Mouse (Mus musculus) liver, adult 2 months (tissue): ENCODE data around the gene Dip2c. TPM values are rescaled to one million over a fixed set of nuclear protein-coding genes. Genes with fewer than 3 reads are reported as not detected.

Experiments
- DNase-seq: peaks from one replicate; pipeline ENCODE4 v3.0.0-alpha.2; 2011; ENCODE audit warnings: low read depth, low spot score; ENCODE audit errors: extremely low read depth
- H3K27ac ChIP-seq: fragments of 200-500 bp; replicated peaks from 2 replicates; pipeline ENCODE4 v1.5.1; 2012; ENCODE audit warnings: low read depth, mild to moderate bottlenecking, control low read depth, inconsistent platforms, low read length; ENCODE audit not compliant: insufficient read depth
- H3K27me3 ChIP-seq: fragments of 200-500 bp; 2 replicates; pipeline ENCODE4 v1.6.1; 2012; ENCODE audit warnings: mild to moderate bottlenecking, moderate library complexity, low read length, inconsistent platforms; ENCODE audit not compliant: control insufficient read depth, insufficient read depth
- H3K36me3 ChIP-seq: fragments of 200-500 bp; 2 replicates; pipeline ENCODE4 v1.6.1; 2012; ENCODE audit warnings: low read length, inconsistent platforms; ENCODE audit not compliant: control insufficient read depth, insufficient read depth
- H3K4me1 ChIP-seq: fragments of 200-500 bp; 2 replicates; pipeline ENCODE4 v1.6.1; 2011; ENCODE audit warnings: low read length; ENCODE audit not compliant: control insufficient read depth, insufficient read depth
- H3K4me3 ChIP-seq: fragments of 200-500 bp; 2 replicates; pipeline ENCODE4 v1.5.1; 2011; ENCODE audit warnings: low read depth, mild to moderate bottlenecking, control low read depth, low read length, moderate library complexity; ENCODE audit not compliant: insufficient read depth
- H3K79me2 ChIP-seq: fragments of 200-500 bp; 2 replicates; pipeline ENCODE4 v1.6.1; 2012; ENCODE audit warnings: inconsistent platforms, mild to moderate bottlenecking, low read length, moderate library complexity; ENCODE audit not compliant: control insufficient read depth, insufficient read depth
- H3K9ac ChIP-seq: fragments of 200-500 bp; 2 replicates; pipeline ENCODE4 v1.6.1; 2012; ENCODE audit warnings: low read depth, mild to moderate bottlenecking, control low read depth, inconsistent platforms, low read length
- CTCF ChIP-seq: fragments of 200-500 bp; IDR thresholded peaks from 2 replicates; pipeline ENCODE4 v1.5.1; 2011; ENCODE audit warnings: low read depth, low read length, control low read depth
- POLR2A ChIP-seq: fragments of 200-500 bp; IDR thresholded peaks from 2 replicates; pipeline ENCODE4 v1.6.1; 2011; ENCODE audit warnings: low read length, control low read depth; ENCODE audit not compliant: insufficient read depth; ENCODE audit errors: extremely low read depth
- WGBS: fragments of 180-500 bp; shearing (Covaris S2); methylation state at CpG from one replicate; pipeline ENCODE4 v1.1.7; 2018; 5-methylcytosine and 5-hydroxymethylcytosine counted together
- polyA plus RNA-seq: library from polyadenylated mRNA; depleted of rRNA; stranded (reverse); fragments of >200 nt; gene quantifications from 2 replicates; pipeline ENCODE4 v1.2.3, GENCODE M21; 2012; rRNA removed
- total RNA-seq: library from RNA; depleted of rRNA; stranded (reverse); fragments of >200 nt; gene quantifications from 2 replicates; pipeline ENCODE4 v1.2.3, GENCODE M21; 2014; rRNA removed

Gene Dip2c
- total RNA-seq = 10.7 and 12.9 TPM in 2 replicates
- 4.0 and 4.7 TPM in 2 replicates for polyA plus RNA-seq

GRCm38 (mm10) chr13:9276322-9276855, at the start of gene Dip2c:
Gene Dip2c (plus strand): TSS chr13:9276528.
- H3K4me1 ChIP-seq = peaks cover 11% of the 10 kb centered on the region; the same call in 1 of the 2 replicates
- peak within 1 kb of the TSS; percentile 99 for H3K9ac ChIP-seq
- H3K27me3 ChIP-seq = no peaks in the 10 kb centered on the region
- H3K4me3 ChIP-seq = peak within 1 kb of the TSS; percentile 96
- peaks cover 13% of the 10 kb centered on the region; the same call in 1 of the 2 replicates for H3K79me2 ChIP-seq
- WGBS = under 1% methylated on average over 57 of the region's 67 CpGs
- peak; percentile 54 for DNase-seq
- H3K36me3 ChIP-seq = no peaks in the 10 kb centered on the region
- H3K27ac ChIP-seq = peak within 1 kb of the TSS; percentile 95
- TF ChIP-seq POLR2A (0 out of 2 replicates have a peak, but pooled peaks have one; percentile 13), CTCF (no peak)

GRCm38 (mm10) chr13:9227078-9227477, 49.2 kb upstream of the Dip2c start:
- Histone ChIP-seq H3K36me3 (no peaks in the 10 kb centered on the region), H3K27ac (no peak overlapping the region), H3K4me3 (no peak overlapping the region), H3K9ac (no peak overlapping the region), H3K27me3 (no peaks in the 10 kb centered on the region), H3K4me1 (peaks cover 8% of the 10 kb centered on the region; the same call in 1 of the 2 replicates), H3K79me2 (no peaks in the 10 kb centered on the region)
- 87% methylated on average over 5 of the region's 5 CpGs for WGBS
- no peak for DNase-seq
- no peak for TF ChIP-seq CTCF
- no peak for TF ChIP-seq POLR2A

- Histone ChIP-seq H3K4me1 (no peaks in the 10 kb centered on the region), H3K27ac (no peak overlapping the region), H3K79me2 (no peaks in the 10 kb centered on the region), H3K36me3 (no peaks in the 10 kb centered on the region), H3K27me3 (no peaks in the 10 kb centered on the region), H3K4me3 (no peak overlapping the region), H3K9ac (no peak overlapping the region)
- no peak for DNase-seq
- 77% methylated on average over 7 of the region's 7 CpGs for WGBS
- TF ChIP-seq CTCF (no peak), POLR2A (no peak)
Measured at GRCm38 (mm10) chr13:9237495-9237894, 38.8 kb upstream of the Dip2c start.

- Histone ChIP-seq H3K27me3 (no peaks in the 10 kb centered on the region), H3K36me3 (no peaks in the 10 kb centered on the region), H3K4me3 (no peak overlapping the region), H3K27ac (no peak overlapping the region), H3K79me2 (no peaks in the 10 kb centered on the region), H3K9ac (no peak overlapping the region), H3K4me1 (no peaks in the 10 kb centered on the region)
- TF ChIP-seq CTCF = no peak
- TF ChIP-seq POLR2A = no peak
- 76% methylated on average over 5 of the region's 5 CpGs for WGBS
- DNase-seq = no peak
Measured at GRCm38 (mm10) chr13:9239127-9239526, 37.2 kb upstream of the Dip2c start.

GRCm38 (mm10) chr13:9239631-9240236, 36.6 kb upstream of the Dip2c start:
- Histone ChIP-seq H3K36me3 (no peaks in the 10 kb centered on the region), H3K4me3 (no peak overlapping the region), H3K27ac (no peak overlapping the region), H3K9ac (no peak overlapping the region), H3K4me1 (no peaks in the 10 kb centered on the region), H3K27me3 (no peaks in the 10 kb centered on the region), H3K79me2 (no peaks in the 10 kb centered on the region)
- WGBS = 91% methylated on average over 12 of the region's 12 CpGs
- DNase-seq = no peak
- TF ChIP-seq POLR2A (no peak), CTCF (no peak)

GRCm38 (mm10) chr13:9261748-9262147, 14.6 kb upstream of the Dip2c start:
- TF ChIP-seq POLR2A = no peak
- TF ChIP-seq CTCF = no peak
- Histone ChIP-seq H3K9ac (no peak overlapping the region), H3K27ac (no peak overlapping the region), H3K4me3 (no peak overlapping the region), H3K79me2 (no peaks in the 10 kb centered on the region), H3K36me3 (no peaks in the 10 kb centered on the region), H3K4me1 (no peaks in the 10 kb centered on the region), H3K27me3 (no peaks in the 10 kb centered on the region)
- WGBS = 72% methylated on average over 4 of the region's 4 CpGs
- no peak for DNase-seq
